Mouse (Mus musculus) granulocyte monocyte progenitor cell, adult 5-6 weeks (primary cell): ENCODE measurements around the gene Smdt1. TPM values are rescaled to one million over a fixed set of nuclear protein-coding genes. Genes with fewer than 3 reads are reported as not detected.
"Not testable (repeated sequence)": the region's sequence is repeated elsewhere in the genome, so short reads cannot be mapped to it uniquely, and the experiment has no call there.

Experiments used
- ATAC-seq: replicated peaks from 2 replicates; pipeline ENCODE4 v1.8.0; 2016; ENCODE audit warnings: mild to moderate bottlenecking, moderate TSS enrichment, inconsistent platforms; ENCODE audit not compliant: poor library complexity, severe bottlenecking
- total RNA-seq, 2 experiments: library from RNA; stranded (forward) in 1 of 2; stranded (reverse) in 1 of 2; fragments of 200-712, 200-1000 nt in 1 of 2; fragments of >200 nt in 1 of 2; fragmentation: Nextera tagmentation in 1 of 2; gene quantifications; 2 replicates each; pipeline ENCODE4 v1.2.3; 2014 to 2017

The Smdt1 gene
- total RNA-seq, 2 experiments from 2014 or later = 84.4 to 201 TPM

GRCm38 (mm10) chr15:82362234-82362633 is 23.5 kb downstream of the Smdt1 start:
- no peak for ATAC-seq

GRCm38 (mm10) chr15:82363801-82364200 is 25.0 kb downstream of the Smdt1 start:
- not testable (repeated sequence) for ATAC-seq

- ATAC-seq = not testable (repeated sequence)
Observed at GRCm38 (mm10) chr15:82364561-82364960, 25.8 kb downstream of the Smdt1 start.

GRCm38 (mm10) chr15:82368146-82368545 is 29.4 kb downstream of the Smdt1 start:
- no peak for ATAC-seq

GRCm38 (mm10) chr15:82368851-82369250 is 30.1 kb downstream of the Smdt1 start:
- ATAC-seq = no peak

- ATAC-seq = no peak
Observed at GRCm38 (mm10) chr15:82372446-82372845, 33.7 kb downstream of the Smdt1 start.

GRCm38 (mm10) chr15:82372991-82373390 is 34.2 kb downstream of the Smdt1 start:
- ATAC-seq = no peak

- no peak for ATAC-seq
Observed at GRCm38 (mm10) chr15:82374437-82374836, 35.7 kb downstream of the Smdt1 start.

GRCm38 (mm10) chr15:82375855-82376254 is 37.1 kb downstream of the Smdt1 start:
- ATAC-seq = no peak

GRCm38 (mm10) chr15:82376393-82377138 is 37.8 kb downstream of the Smdt1 start:
- no peak for ATAC-seq

- no peak for ATAC-seq
Observed at GRCm38 (mm10) chr15:82377701-82378100, 38.9 kb downstream of the Smdt1 start.

- ATAC-seq = no peak
Observed at GRCm38 (mm10) chr15:82378261-82379180, 39.8 kb downstream of the Smdt1 start.

GRCm38 (mm10) chr15:82379511-82379870 is 40.7 kb downstream of the Smdt1 start:
- peak; percentile 16; the same call in 1 of the 2 replicates for ATAC-seq

- peak; percentile 80 for ATAC-seq
Observed at GRCm38 (mm10) chr15:82379871-82380713, 41.3 kb downstream of the Smdt1 start, which contains the start of gene Cyp2d22. Cyp2d22 (minus strand) TSS chr15:82380260.

GRCm38 (mm10) chr15:82380714-82381062 is 41.9 kb downstream of the Smdt1 start:
- no peak for ATAC-seq

- no peak for ATAC-seq
Observed at GRCm38 (mm10) chr15:82382441-82382840, 43.7 kb downstream of the Smdt1 start.

- ATAC-seq = no peak
Observed at GRCm38 (mm10) chr15:82385729-82386128, 47.0 kb downstream of the Smdt1 start.

GRCm38 (mm10) chr15:82389916-82390315 is 51.2 kb downstream of the Smdt1 start:
- ATAC-seq = not testable (repeated sequence)

- not testable (repeated sequence) for ATAC-seq
Observed at GRCm38 (mm10) chr15:82393922-82394321, 55.2 kb downstream of the Smdt1 start, which contains the start of gene Cyp2d11. Cyp2d11 (minus strand) TSS chr15:82394022.

GRCm38 (mm10) chr15:82395955-82396354 is 57.2 kb downstream of the Smdt1 start:
- ATAC-seq = not testable (repeated sequence)
